Mouse (Mus musculus) thymus, postnatal 14 days (tissue): ENCODE measurements around the gene Fam178b.
"Not testable (repeated sequence)": the region's sequence is repeated elsewhere in the genome, so short reads cannot be mapped to it uniquely, and the experiment has no call there.

Experiments used
- DNase-seq: peaks from one replicate; pipeline ENCODE4 v3.0.0; 2021

Gene Fam178b

GRCm38 (mm10) chr1:36671260-36671659 lies 11.7 kb downstream of the Fam178b start:
- no peak for DNase-seq

- DNase-seq, result no peak
These were observed 12.7 kb downstream of the Fam178b start for GRCm38 (mm10) chr1:36670256-36670655.

- not testable (repeated sequence) for DNase-seq
These were observed 15.0 kb downstream of the Fam178b start for GRCm38 (mm10) chr1:36668007-36668406.

- no peak for DNase-seq
These were observed 17.0 kb downstream of the Fam178b start for GRCm38 (mm10) chr1:36665934-36666333.

GRCm38 (mm10) chr1:36665165-36665723 lies 17.7 kb downstream of the Fam178b start:
- no peak for DNase-seq

DNA sequence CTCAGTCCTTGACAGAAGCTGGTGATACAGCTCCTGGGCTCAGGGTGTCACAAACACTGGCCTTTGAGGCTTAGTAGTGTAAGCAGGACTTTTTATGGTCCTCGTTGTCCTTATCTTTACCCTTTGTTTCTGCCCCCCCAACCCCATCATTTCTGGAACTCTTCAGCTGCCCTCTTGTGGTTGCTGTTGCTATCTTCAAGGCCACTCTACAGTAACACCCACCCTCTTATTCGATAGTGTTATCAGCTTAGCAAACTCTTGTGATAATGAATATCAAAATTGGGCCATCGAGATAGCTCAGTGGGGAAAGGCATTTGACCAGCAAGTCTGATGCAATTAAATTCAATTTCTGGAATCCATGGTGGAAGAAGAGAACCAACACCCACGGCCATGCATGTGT lies 18.5 kb downstream of the Fam178b start:
- peak; percentile 19 for DNase-seq

GRCm38 (mm10) chr1:36658621-36659399 lies 24.2 kb downstream of the Fam178b start:
- no peak for DNase-seq

DNA sequence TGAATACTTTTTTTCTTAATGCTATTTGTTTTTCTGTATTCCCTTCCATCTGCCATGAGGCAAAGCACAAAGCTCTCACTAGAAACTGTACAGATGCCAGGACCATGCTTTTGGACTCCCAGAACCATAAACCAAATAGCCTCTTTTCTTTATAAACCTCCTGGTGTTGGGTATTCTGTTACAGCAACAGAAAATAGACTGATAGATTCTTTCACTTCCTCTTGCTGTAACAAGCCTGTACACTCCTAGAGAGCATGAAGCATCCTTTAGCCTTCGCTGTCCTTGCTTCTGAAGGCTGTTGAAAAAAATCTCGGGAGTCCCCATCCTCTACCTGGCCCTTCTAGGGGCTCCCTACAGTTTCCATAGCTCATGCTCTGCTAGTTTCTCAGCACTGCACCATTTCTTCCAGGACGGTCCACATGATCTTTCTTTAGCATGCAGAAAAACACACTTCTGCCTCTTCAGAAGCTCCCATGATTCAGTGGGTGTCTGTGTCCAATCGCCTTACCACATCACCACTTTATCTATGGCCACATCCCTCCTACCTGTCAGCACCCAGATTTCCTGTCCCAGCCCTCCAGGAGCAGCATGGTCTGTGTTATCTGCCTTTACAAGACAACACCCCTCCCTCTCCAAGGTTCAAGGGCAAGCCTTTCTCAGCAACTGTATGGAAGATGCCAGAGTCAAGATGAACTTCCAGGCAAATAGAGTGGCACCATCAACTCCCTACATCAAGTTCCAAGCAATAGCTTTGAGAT lies 25.1 kb downstream of the Fam178b start:
- DNase-seq, result no peak

GRCm38 (mm10) chr1:36656233-36656632 lies 26.8 kb downstream of the Fam178b start:
- DNase-seq, result no peak

DNA sequence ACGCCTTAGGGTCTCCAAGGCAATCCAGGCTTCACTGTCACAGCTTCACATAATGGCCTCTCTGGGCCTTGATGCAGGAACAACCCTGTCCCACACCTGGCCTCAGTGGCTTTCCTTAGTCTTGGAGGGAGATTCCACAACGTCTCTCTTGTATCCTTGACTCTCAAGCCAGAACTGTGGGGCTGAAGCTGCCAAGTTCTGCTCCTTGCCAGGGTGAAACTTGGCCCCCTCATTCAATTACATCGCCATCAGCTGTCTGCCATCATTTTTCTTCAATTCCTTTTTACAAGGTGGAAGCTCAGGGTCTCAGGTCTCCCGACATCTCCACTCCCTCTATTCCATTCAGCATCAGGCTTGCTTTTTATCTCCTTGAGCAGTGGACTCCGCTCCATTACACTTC lies 27.9 kb downstream of the Fam178b start:
- no peak for DNase-seq

- no peak for DNase-seq
These were observed 35.4 kb downstream of the Fam178b start for GRCm38 (mm10) chr1:36647631-36648030.

DNA sequence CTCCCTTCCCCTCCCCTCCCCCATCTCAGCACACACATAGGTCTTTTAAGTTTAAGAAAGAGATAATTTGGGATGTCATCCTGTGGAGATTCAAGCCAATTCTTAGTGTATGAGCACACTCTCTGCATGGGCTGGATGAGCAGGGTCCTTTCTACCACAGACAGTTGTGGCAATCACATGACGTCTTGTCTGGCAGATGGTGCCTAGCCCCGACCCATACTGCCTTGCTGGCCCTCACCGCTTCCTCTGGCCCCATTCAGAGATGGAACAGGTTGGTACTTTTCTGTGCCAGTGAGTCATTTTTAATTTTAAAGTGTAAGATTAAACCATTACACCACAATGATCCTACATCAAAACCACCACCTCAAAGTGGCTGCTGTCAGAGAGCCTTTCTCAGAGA lies 36.7 kb downstream of the Fam178b start:
- no peak for DNase-seq

DNA sequence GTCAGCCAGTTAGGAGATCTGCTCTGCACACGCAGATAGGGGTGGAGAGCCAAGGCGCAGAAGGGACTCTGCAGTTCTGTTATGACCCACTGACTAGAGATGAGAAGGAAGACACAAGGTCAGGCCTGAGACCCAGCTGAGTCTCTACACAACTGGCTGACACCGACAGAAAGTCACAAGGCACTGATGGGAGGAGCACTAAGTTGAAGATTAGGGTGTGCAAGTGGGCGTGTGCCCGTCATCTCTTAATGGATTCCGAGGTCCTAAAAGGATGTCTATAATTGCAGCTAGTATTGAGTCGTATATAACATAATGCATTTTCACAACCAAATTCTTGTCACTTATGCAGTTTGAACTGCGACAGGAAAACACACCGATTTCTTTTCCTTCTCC lies 38.4 kb downstream of the Fam178b start:
- no peak for DNase-seq

DNA sequence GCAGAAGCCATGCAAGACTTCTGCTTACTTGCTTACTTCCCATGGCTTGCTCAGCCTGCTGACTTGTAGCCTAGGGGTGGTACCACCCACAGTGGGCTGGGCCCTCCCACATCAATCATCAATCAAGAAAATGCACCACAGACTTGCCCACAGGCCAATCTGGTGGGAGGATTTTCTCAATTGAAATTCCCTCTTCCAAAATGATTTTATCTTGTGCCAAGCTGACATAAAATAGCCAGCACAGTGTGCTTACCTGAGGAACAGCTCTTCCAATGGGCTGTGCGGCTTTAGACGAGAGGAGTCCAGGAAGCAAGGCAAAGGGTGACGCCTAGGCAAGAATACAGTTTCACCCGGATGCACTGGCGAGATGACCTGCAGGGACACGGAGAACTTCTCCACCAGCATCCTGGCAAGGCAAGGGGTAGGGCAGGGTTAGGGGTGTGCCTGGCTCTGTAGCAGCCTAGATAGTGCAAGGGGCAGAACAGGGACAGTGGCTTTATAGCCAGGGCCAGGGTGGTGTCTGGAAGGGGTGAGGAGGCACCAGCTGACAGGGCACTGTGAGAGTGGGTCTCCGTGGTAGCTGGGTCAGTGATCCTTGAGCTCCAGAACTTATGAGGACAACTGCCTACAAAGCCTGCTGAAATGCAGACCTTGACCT lies 38.9 kb downstream of the Fam178b start:
- DNase-seq, result no peak

- DNase-seq, result no peak
These were observed 47.0 kb downstream of the Fam178b start for GRCm38 (mm10) chr1:36635826-36636485.

GRCm38 (mm10) chr1:36634940-36635339 lies 48.0 kb downstream of the Fam178b start:
- DNase-seq, result peak; percentile 79

- DNase-seq, result no peak
These were observed 49.1 kb downstream of the Fam178b start for GRCm38 (mm10) chr1:36633920-36634319.

- DNase-seq, result no peak
These were observed 50.1 kb downstream of the Fam178b start for GRCm38 (mm10) chr1:36632846-36633245.

GRCm38 (mm10) chr1:36632090-36632489 lies 50.9 kb downstream of the Fam178b start:
- no peak for DNase-seq

DNA sequence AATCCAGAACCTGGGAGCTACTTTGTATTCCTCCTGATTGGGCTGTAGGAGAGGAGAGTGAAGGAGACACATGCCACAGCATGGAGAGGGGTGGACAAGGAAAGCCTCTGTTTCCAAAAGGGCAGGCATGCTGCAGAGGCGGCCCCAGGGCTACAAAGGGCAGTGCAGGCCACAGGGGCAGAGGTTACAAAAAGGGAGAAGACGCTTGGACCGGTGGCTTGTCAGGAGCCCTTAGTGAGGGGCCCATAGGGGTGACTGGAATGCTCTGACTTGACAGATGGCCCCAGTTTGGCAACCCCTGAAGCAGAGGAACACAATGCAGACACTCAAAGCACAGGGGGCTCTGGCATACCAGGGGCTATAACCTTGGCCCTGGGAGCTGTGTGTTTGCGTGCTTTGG lies 51.6 kb downstream of the Fam178b start:
- no peak for DNase-seq

DNA sequence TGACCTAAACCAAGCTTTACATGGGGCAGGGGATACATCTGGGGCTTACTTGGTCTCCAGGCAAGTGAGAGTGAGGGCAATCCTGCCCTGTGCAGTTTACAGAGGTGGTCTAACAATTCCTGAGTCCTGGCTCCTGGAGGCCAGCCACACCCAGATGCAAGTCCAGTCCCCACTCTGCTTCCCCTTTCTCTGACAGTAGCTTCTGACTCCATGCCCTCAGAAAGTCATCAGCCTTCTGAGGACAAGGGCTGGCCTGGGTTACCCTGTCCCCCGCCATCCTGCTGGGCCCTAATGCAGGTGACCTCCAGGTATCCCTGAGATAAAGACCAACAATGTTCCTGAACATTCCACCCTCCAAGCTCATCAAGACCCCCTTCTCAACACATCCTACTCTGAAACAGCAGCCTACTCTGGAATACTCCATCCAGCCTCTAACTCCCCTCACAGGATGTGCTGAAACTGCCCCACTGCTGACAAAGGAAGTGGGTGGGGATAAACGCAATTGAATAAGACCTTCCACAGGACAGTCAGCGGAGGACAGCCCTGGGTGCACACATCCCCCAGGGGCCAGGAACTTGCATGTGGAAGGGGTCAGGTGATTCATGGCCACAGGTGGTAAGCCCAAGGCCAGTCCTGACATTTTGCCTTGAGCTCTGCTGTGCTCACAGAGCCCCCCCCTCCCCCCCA lies 52.8 kb downstream of the Fam178b start:
- DNase-seq, result no peak

GRCm38 (mm10) chr1:36628585-36628984 lies 54.4 kb downstream of the Fam178b start:
- no peak for DNase-seq
